Mouse (Mus musculus): ENCODE results near the gene Ulk3. TPM values are rescaled to one million over a fixed set of nuclear protein-coding genes. Genes with fewer than 3 reads are reported as not detected.

The Ulk3 gene
- 20.2 and 24.8 TPM in 2 replicates for polyA plus RNA-seq (2015; fragmentation: Nextera tagmentation; extraction: Ambion mirVana)

GRCm38 (mm10) chr9:57589224-57590126 lies at the start of gene Ulk3:
TSS of gene Ulk3 (plus strand) at chr9:57589452.

GRCm38 (mm10) chr9:57552139-57552887 lies 36.9 kb upstream of the Ulk3 start, which contains the start of gene Mpi:
TSS of gene Mpi (minus strand) at chr9:57552763.

DNA sequence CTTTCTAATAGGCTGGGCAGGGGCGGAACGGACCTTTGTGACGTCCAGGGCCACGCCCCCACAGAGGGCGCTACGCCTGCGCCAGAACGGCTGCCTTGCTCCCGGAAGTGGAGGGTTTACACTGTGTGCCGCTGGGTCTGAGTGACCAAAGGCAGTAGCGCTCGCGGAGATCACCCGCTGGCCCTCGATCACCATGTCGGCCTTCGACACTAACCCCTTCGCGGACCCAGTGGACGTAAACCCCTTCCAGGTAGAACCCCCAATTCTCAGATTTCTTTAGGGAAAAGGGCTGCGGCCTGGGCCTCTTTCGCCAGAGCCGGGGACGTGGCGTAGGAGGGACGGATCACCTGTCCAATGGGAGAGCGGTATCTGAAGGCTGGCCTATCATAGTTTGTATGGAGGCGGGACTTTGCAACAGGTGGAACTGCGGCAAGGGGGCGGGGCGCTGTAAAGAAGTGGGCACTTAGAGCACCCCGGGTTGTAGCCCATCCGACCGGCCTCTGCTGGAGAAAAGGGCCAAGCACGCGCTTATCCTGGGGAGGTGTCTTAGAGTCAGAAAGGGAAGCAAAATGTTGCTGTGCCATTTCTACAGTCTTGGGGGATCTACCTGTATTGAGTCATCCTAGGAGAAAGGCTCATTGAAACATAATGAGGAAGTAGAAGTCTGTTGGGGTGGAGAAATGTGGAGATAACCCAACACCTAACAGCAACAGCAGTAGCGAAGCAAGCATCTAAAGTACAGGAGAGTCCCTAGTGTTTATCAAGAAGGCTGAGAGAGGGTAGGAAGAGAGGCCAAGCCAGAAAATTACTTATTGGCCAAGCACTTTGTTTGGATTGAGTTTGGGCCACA lies 28.2 kb upstream of the Ulk3 start, which contains the start of gene Scamp2:
Gene Scamp2, plus strand, starts transcription at position 83 of the 850 bp plus-strand sequence.

DNA sequence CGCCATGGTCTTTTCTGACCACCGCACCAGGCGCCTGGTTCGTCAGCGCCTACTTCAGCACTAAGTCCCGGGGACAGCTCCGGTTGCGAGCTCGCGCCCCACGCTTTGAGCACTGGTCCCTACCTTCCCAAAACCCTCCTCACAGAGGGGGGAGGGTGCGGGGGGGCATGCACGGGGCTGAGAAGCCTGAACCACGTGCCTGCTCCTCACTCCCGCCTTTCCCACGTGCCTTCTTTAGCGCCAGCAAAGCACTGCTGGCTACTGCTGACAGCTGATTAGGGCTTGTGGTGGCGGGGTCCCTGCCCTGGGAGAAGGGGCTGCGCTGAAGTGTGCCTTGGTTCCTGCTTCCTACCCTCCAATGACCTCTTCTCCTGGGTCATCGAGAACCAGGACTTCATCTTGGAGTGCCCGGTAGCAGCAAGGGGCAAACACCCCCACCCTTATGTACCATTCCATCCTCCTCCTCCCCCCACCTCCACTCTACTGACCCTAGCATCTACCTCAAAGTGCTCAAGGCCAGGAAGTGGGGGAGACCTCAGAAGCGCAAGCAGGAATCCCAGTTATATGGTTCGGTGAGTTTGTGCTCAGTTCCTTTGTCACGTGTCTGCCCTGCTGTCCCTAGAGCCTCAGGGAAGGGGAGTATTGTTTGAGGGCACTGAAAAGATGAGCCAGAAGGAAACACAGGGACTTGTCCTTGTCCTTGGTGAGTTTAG lies 17.0 kb downstream of the Ulk3 start, which contains the start of gene Cplx3:
Gene Cplx3, minus strand, starts transcription at position 143 of the 713 bp plus-strand sequence.

DNA sequence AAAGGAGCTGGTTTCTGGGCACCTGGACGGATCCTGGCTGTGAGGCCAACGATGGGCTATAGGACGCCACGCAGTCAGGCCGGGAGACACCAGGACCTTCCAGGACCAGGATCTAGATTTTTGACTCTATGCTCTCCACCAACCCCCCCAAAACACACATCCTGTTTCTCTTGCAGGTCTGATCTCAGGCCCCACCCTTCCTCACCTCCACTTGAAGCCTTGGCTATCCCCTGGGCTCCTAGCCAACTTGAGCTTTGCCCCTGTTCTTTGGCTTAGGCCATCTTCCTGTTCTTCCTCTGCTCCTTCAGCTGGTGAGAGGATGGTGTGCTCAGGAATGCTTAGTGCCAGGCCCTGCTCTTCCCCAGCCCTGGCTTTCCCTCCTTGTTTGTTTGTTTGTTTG lies 31.4 kb downstream of the Ulk3 start, which contains the start of gene Lman1l:
Gene Lman1l, minus strand, starts transcription at position 101 of the 400 bp plus-strand sequence.

Other genes starting within 250 kb of the Ulk3 start
- 15.5 and 18.3 TPM in 2 replicates for gene Ppcdc, start 149.3 kb upstream of the Ulk3 start, polyA plus RNA-seq (2015; fragmentation: Nextera tagmentation; extraction: Ambion mirVana)
- gene Scamp5, start 121.4 kb upstream of the Ulk3 start, polyA plus RNA-seq (2015; fragmentation: Nextera tagmentation; extraction: Ambion mirVana), result 100 and 108 TPM in 2 replicates
- 22.8 and 26.6 TPM in 2 replicates for gene Rpp25, start 85.4 kb upstream of the Ulk3 start, polyA plus RNA-seq (2015; fragmentation: Nextera tagmentation; extraction: Ambion mirVana)
- 1,289 and 1,490 TPM in 2 replicates for gene Cox5a, start 68.2 kb upstream of the Ulk3 start, polyA plus RNA-seq (2015; fragmentation: Nextera tagmentation; extraction: Ambion mirVana)
- gene Fam219b, start 51.9 kb upstream of the Ulk3 start, polyA plus RNA-seq (2015; fragmentation: Nextera tagmentation; extraction: Ambion mirVana), result 24.1 and 24.6 TPM in 2 replicates
- 71.2 and 77.8 TPM in 2 replicates for gene Mpi, start 36.7 kb upstream of the Ulk3 start, polyA plus RNA-seq (2015; fragmentation: Nextera tagmentation; extraction: Ambion mirVana)
- gene Scamp2, start 28.5 kb upstream of the Ulk3 start, polyA plus RNA-seq (2015; fragmentation: Nextera tagmentation; extraction: Ambion mirVana), result 47.7 and 49.0 TPM in 2 replicates
- 0.59 and 0.94 TPM in 2 replicates for gene Cplx3, start 16.8 kb downstream of the Ulk3 start, polyA plus RNA-seq (2015; fragmentation: Nextera tagmentation; extraction: Ambion mirVana)
- gene Lman1l, start 31.3 kb downstream of the Ulk3 start, polyA plus RNA-seq (2015; fragmentation: Nextera tagmentation; extraction: Ambion mirVana), result not detected in 2 replicates
- 43.9 and 50.5 TPM in 2 replicates for gene Csk, start 64.2 kb downstream of the Ulk3 start, polyA plus RNA-seq (2015; fragmentation: Nextera tagmentation; extraction: Ambion mirVana)
- gene Cyp1a2, start 94.3 kb downstream of the Ulk3 start, polyA plus RNA-seq (2015; fragmentation: Nextera tagmentation; extraction: Ambion mirVana), result not detected in 2 replicates
- gene Cyp1a1, start 98.5 kb downstream of the Ulk3 start, polyA plus RNA-seq (2015; fragmentation: Nextera tagmentation; extraction: Ambion mirVana), result 0.14 and 0.21 TPM in 2 replicates
- gene Edc3, start 119.1 kb downstream of the Ulk3 start, polyA plus RNA-seq (2015; fragmentation: Nextera tagmentation; extraction: Ambion mirVana), result 20.3 and 23.6 TPM in 2 replicates
- 47.6 and 52.7 TPM in 2 replicates for gene Clk3, start 176.4 kb downstream of the Ulk3 start, polyA plus RNA-seq (2015; fragmentation: Nextera tagmentation; extraction: Ambion mirVana)
- 4.0 and 4.1 TPM in 2 replicates for gene Arid3b, start 247.3 kb downstream of the Ulk3 start, polyA plus RNA-seq (2015; fragmentation: Nextera tagmentation; extraction: Ambion mirVana)